Mouse (Mus musculus): Measurements from ENCODE around the gene Unc13b.

GRCm38 (mm10) chr4:43114512-43114911 is 55.8 kb downstream of the Unc13b start:
- TF ChIP-seq CTCF (IDR thresholded peaks at IDR 0.05; ENCODE audit: borderline replicate concordance, control insufficient read depth, extremely low read depth, insufficient read depth, low read length, poor library complexity) (no peak), POLR2A (IDR thresholded peaks at IDR 0.05; ENCODE audit: control insufficient read depth, extremely low read depth, insufficient read depth, low read length, poor library complexity) (no peak)
